Mouse (Mus musculus) stomach, postnatal 0 days (tissue): ENCODE results near the gene Nxpe2.

ENCODE experiments used
- CTCF ChIP-seq: IDR thresholded peaks from 2 replicates; pipeline ENCODE4 v1.5.1; 2016; ENCODE audit warnings: antibody characterized with exemption, low read depth, mild to moderate bottlenecking, moderate library complexity
- EP300 ChIP-seq: optimal IDR thresholded peaks from 2 replicates; pipeline ENCODE3; 2016; ENCODE audit warnings: antibody characterized with exemption

GRCm38 (mm10) chr9:48389983-48390382, 36.7 kb upstream of the Nxpe2 start:
- TF ChIP-seq CTCF = no peak
- TF ChIP-seq EP300 = no peak
